Mouse (Mus musculus) cerebellum, adult 2 months (tissue): ENCODE measurements around the gene Gpcpd1. TPM values are rescaled to one million over a fixed set of nuclear protein-coding genes. Genes with fewer than 3 reads are reported as not detected.

Experiments used
- DNase-seq, 2 experiments: peaks; one replicate each; pipeline ENCODE4 v3.0.0; 2021
- H3K27ac ChIP-seq: fragments of 200-500 bp; 2 replicates; pipeline ENCODE4 v1.5.1; 2012; ENCODE audit warnings: low read length, control low read depth, inconsistent platforms; ENCODE audit not compliant: insufficient read depth
- H3K27me3 ChIP-seq: fragments of 200-500 bp; 2 replicates; pipeline ENCODE4 v1.6.1; 2012; ENCODE audit warnings: inconsistent platforms, mild to moderate bottlenecking, low read length, moderate library complexity; ENCODE audit not compliant: control insufficient read depth, insufficient read depth
- H3K4me1 ChIP-seq: fragments of 200-500 bp; 2 replicates; pipeline ENCODE4 v1.6.1; 2011; ENCODE audit warnings: low read length; ENCODE audit not compliant: control insufficient read depth, insufficient read depth
- H3K4me3 ChIP-seq: fragments of 200-500 bp; replicated peaks from 2 replicates; pipeline ENCODE3; 2011; ENCODE audit warnings: mild to moderate bottlenecking, low read depth, low read length, control low read depth; ENCODE audit not compliant: insufficient read depth
- CTCF ChIP-seq: fragments of 200-500 bp; IDR thresholded peaks from 2 replicates; pipeline ENCODE4 v1.5.1; 2011; ENCODE audit warnings: low read depth, mild to moderate bottlenecking, control low read depth, low read length, moderate library complexity, borderline replicate concordance; ENCODE audit not compliant: insufficient read depth
- POLR2A ChIP-seq: fragments of 200-500 bp; IDR thresholded peaks from 2 replicates; pipeline ENCODE4 v1.6.1; 2011; ENCODE audit warnings: low read length, control low read depth, borderline replicate concordance; ENCODE audit not compliant: insufficient read depth
- WGBS: fragments of 180-500 bp; shearing (Covaris S2); methylation state at CpG from one replicate; pipeline ENCODE4 v1.1.7; 2018; 5-methylcytosine and 5-hydroxymethylcytosine counted together
- polyA plus RNA-seq: library from polyadenylated mRNA; depleted of rRNA; stranded (reverse); fragments of >200 nt; gene quantifications from 2 replicates; pipeline ENCODE4 v1.2.3, GENCODE M21; 2012; rRNA removed

Gpcpd1 gene
- polyA plus RNA-seq, 1 experiment = 81.5 TPM

DNA sequence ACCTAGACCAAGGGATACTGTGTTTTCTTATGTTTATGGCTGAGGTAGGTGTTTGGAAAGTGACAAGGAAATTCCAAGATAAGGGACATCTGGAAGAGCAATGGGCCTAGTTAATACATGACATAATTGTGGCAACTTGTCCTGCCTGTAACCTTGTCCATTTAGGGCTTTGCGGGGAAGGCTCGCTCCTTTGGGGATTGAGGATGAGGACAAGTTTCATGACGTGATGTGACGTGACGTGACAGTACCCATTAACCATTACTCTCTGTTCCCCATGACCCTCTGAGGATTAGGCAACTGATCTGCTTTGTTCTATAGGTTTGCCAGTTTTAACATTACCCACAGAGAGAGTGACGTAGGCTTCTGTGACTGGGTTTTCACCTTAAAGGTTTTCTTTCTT lies 81.7 kb downstream of the Gpcpd1 start:
- 98% methylated on average over 6 of the region's 6 CpGs for WGBS
- H3K27ac ChIP-seq = no peak overlapping the region
- TF ChIP-seq CTCF = no peak
- no peak for TF ChIP-seq POLR2A
- H3K4me1 ChIP-seq = peaks cover 11% of the 10 kb centered on the region
- no peaks in the 10 kb centered on the region for H3K27me3 ChIP-seq
- no peak for DNase-seq
- no peak overlapping the region for H3K4me3 ChIP-seq

DNA sequence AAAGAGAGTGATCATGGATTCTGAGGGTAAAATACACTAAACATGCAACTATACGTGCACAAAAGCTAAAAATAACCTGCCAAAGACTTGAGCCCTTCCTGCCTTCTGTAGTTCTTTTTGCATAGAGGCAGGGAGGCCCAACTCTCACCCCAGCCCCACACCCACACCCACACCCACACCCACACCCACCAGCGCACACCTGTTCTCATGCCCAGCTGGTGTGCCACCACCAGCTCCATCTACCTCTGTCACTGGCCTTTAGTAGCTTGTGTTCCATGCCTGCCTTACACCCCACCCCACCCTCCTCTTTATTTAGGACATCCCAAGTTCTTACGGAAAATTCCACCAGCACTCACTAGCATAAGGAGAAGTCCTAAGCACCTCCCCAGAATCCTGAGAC lies 89.2 kb downstream of the Gpcpd1 start:
- 89% methylated on average over 3 of the region's 3 CpGs for WGBS
- Histone ChIP-seq H3K4me3 (no peak overlapping the region), H3K27ac (no peak overlapping the region), H3K27me3 (no peaks in the 10 kb centered on the region), H3K4me1 (no peaks in the 10 kb centered on the region)
- DNase-seq = no peak
- TF ChIP-seq POLR2A (no peak), CTCF (no peak)

DNA sequence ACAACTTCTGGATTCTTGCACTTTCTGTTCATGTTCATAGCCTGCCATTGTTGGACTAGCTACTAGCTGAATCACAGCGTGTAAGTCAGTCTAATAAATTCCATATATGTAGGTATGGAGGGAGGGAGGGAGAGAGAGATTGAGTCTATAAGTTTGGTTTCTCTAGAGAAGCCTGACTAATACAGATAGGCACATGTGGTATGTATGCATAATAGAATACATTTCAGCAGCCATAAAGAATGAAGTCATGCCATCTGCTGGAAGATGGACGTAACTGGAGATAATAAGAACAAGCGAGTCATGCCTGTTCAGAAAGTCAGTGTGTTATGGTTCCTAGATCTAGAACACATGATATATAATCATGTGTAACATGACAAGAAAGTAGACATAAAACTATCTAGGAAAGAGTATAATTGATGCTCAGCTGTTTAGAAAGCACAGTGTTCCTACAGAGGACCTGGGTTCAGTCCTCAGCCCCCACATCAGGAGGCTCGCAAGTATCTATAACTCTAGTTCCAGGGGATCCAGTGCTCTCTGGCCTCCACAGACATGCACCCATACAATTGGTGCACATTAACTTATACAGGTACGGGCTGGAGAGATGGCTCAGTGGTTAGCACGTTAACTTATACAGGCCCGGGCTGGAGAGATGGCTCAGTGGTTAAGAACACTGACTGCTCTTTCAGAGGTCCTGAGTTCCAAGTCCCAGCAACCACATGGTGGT lies 90.0 kb downstream of the Gpcpd1 start:
- no peak for DNase-seq
- no peak for TF ChIP-seq POLR2A
- no peak for TF ChIP-seq CTCF
- 79% methylated on average over 7 of the region's 7 CpGs for WGBS

DNA sequence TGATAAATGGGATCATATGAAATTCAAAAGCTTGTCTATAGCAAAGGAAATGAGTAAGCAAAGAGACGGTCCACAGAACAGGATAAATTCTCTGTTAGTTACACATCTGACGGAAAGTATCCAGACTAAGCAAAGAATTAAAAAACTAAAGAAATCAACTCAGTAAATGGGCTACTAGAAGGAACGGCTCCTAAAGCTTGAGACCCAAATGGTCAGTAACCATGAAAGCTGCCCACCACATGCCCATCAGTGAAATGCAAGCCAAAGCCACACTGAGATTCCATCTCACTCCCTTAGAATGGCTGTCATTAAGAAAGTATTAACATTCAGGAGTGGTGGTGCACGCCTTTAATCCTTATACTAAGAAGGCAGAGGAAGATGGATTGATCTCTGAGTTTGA lies 94.3 kb downstream of the Gpcpd1 start:
- no peak overlapping the region for H3K4me3 ChIP-seq
- no peaks in the 10 kb centered on the region; the same call in 1 of the 2 replicates for H3K27me3 ChIP-seq
- DNase-seq = no peak
- no peak for TF ChIP-seq POLR2A
- TF ChIP-seq CTCF = no peak
- no peaks in the 10 kb centered on the region for H3K4me1 ChIP-seq
- WGBS = 90% methylated on average over 4 of the region's 4 CpGs
- H3K27ac ChIP-seq = no peak overlapping the region

More for the DNA sequence above, 90.0 kb downstream of the Gpcpd1 start:
- Histone ChIP-seq H3K27ac (no peak overlapping the region), H3K27me3 (no peaks in the 10 kb centered on the region), H3K4me1 (no peaks in the 10 kb centered on the region), H3K4me3 (no peak overlapping the region)

DNA sequence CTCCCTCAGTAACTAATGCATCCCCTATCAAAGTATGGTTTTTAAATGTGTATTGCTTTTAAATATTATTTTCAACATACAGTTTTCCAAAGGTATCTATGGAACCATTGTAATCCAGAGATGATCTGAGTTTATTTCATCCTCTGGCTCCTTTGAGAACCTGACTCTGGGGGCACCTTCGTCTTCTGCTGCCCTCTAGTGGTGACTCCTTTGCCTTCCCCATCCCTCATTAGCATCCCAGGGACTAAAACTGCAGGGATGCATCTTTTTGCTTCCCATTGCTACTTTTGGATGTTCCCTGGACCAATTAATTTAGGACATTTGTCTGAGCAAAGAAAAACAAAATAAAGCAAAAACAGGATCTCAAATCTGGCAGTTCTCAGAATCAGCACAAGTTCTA lies 102.1 kb downstream of the Gpcpd1 start:
- TF ChIP-seq POLR2A = no peak
- peak; percentile 83 for TF ChIP-seq CTCF
- Histone ChIP-seq H3K27ac (no peak overlapping the region), H3K27me3 (no peaks in the 10 kb centered on the region), H3K4me3 (no peak overlapping the region), H3K4me1 (no peaks in the 10 kb centered on the region)
- peak; percentile 61 to 65 for DNase-seq
- 3% methylated on average over 1 of the region's 1 CpGs for WGBS

DNA sequence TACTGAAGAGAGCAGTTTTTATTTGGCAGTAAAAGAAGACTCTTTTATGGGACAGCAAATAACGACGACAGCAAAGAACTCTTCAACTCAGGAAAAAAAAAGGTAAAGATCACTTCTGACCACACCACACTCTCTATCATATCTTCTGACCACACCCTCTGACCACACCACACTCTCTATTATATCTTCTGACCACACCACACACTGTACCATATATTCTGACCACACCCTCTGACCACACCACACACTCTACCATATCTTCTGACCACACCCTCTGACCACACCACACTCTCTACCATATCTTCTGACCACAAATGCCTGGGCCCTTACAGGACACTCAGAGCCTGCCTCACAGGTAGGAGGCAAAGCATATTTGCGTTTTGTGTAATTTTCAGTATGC lies 106.0 kb downstream of the Gpcpd1 start:
- 88% methylated on average over 3 of the region's 3 CpGs for WGBS
- Histone ChIP-seq H3K27ac (no peak overlapping the region), H3K4me3 (no peak overlapping the region), H3K4me1 (no peaks in the 10 kb centered on the region), H3K27me3 (no peaks in the 10 kb centered on the region)
- TF ChIP-seq CTCF (no peak), POLR2A (no peak)
- DNase-seq = no peak

Other genes starting within 250 kb of the Gpcpd1 start
- gene Prokr2, start 202.3 kb downstream of the Gpcpd1 start, polyA plus RNA-seq = 0.27 and 0.28 TPM in 2 replicates
- 29.5 and 29.7 TPM in 2 replicates for gene Shld1, start 99.2 kb upstream of the Gpcpd1 start, polyA plus RNA-seq
- 330 and 333 TPM in 2 replicates for gene Chgb, start 193.5 kb upstream of the Gpcpd1 start, polyA plus RNA-seq
- 33.9 and 34.1 TPM in 2 replicates for gene Trmt6, start 228.3 kb upstream of the Gpcpd1 start, polyA plus RNA-seq
- 3.4 and 3.7 TPM in 2 replicates for gene Mcm8, start 228.4 kb upstream of the Gpcpd1 start, polyA plus RNA-seq